Mouse (Mus musculus): Measurements from ENCODE around the gene Ndrg3. TPM values are rescaled to one million over a fixed set of nuclear protein-coding genes. Genes with fewer than 3 reads are reported as not detected.
A peak's percentile ranks its signal among the peaks of the same experiment; 100 is the strongest.

Ndrg3 gene
- polyA plus RNA-seq (2014; fragmentation: Nextera tagmentation; extraction: Ambion mirVana): 43.3 and 49.6 TPM in 2 replicates

- peaks cover 9% of the 10 kb centered on the region for H3K4me1 ChIP-seq (ENCODE audit: control insufficient read depth, insufficient read depth, low read length)
- peak; percentile 99 for DNase-seq (ENCODE audit: low spot score)
- peak within 1 kb of the TSS; percentile 76 for H3K9ac ChIP-seq (ENCODE audit: low read depth, low read length)
- H3K36me3 ChIP-seq (ENCODE audit: control insufficient read depth, insufficient read depth, low read length): peaks cover 24% of the 10 kb centered on the region; the same call in 1 of the 2 replicates
- peak within 1 kb of the TSS; percentile 72 for H3K4me3 ChIP-seq (ENCODE audit: low read depth, low read length)
- H3K4me2 ChIP-seq (ENCODE audit: low read depth, low read length): peak within 1 kb of the TSS; percentile 81
- ATAC-seq (ENCODE audit: low read depth): peak; percentile 97
- no peaks in the 10 kb centered on the region for H3K27me3 ChIP-seq (replicated peaks; ENCODE audit: control insufficient read depth, insufficient read depth, low read length)
- H3K27ac ChIP-seq (replicated peaks; ENCODE audit: low read depth, low read length): peak within 1 kb of the TSS; percentile 40
- WGBS: under 1% methylated on average over 42 of the region's 66 CpGs
- no peaks in the 10 kb centered on the region for H3K9me3 ChIP-seq (ENCODE audit: control insufficient read depth, low read length)
Observed at GRCm38 (mm10) chr2:156991470-156992319, at the start of gene Ndrg3. Gene Ndrg3, minus strand, starts transcription at chr2:156992056.

GRCm38 (mm10) chr2:157041421-157041820 is 49.6 kb upstream of the Ndrg3 start:
- DNase-seq (ENCODE audit: low spot score): no peak
- ATAC-seq (ENCODE audit: low read depth): no peak
- Histone ChIP-seq H3K4me2 (ENCODE audit: low read depth, low read length) (no peak overlapping the region), H3K9ac (ENCODE audit: low read depth, low read length) (no peak overlapping the region), H3K27me3 (replicated peaks; ENCODE audit: control insufficient read depth, insufficient read depth, low read length) (no peaks in the 10 kb centered on the region), H3K4me1 (ENCODE audit: control insufficient read depth, insufficient read depth, low read length) (no peaks in the 10 kb centered on the region), H3K27ac (replicated peaks; ENCODE audit: low read depth, low read length) (no peak overlapping the region), H3K36me3 (ENCODE audit: control insufficient read depth, insufficient read depth, low read length) (peaks cover 86% of the 10 kb centered on the region), H3K9me3 (ENCODE audit: control insufficient read depth, low read length) (no peaks in the 10 kb centered on the region), H3K4me3 (ENCODE audit: low read depth, low read length) (no peak overlapping the region)
- WGBS: 86% methylated on average over 7 of the region's 7 CpGs

GRCm38 (mm10) chr2:157040649-157041046 is 48.8 kb upstream of the Ndrg3 start:
- no peak overlapping the region for H3K4me3 ChIP-seq (ENCODE audit: low read depth, low read length)
- H3K9me3 ChIP-seq (ENCODE audit: control insufficient read depth, low read length): no peaks in the 10 kb centered on the region
- H3K27me3 ChIP-seq (replicated peaks; ENCODE audit: control insufficient read depth, insufficient read depth, low read length): no peaks in the 10 kb centered on the region
- H3K4me1 ChIP-seq (ENCODE audit: control insufficient read depth, insufficient read depth, low read length): no peaks in the 10 kb centered on the region
- WGBS: 88% methylated on average over 17 of the region's 17 CpGs
- ATAC-seq (ENCODE audit: low read depth) (no peak), DNase-seq (ENCODE audit: low spot score) (no peak)
- no peak overlapping the region for H3K27ac ChIP-seq (replicated peaks; ENCODE audit: low read depth, low read length)
- H3K36me3 ChIP-seq (ENCODE audit: control insufficient read depth, insufficient read depth, low read length): peaks cover 85% of the 10 kb centered on the region
- no peak overlapping the region for H3K4me2 ChIP-seq (ENCODE audit: low read depth, low read length)
- H3K9ac ChIP-seq (ENCODE audit: low read depth, low read length): no peak overlapping the region

- Histone ChIP-seq H3K4me1 (ENCODE audit: control insufficient read depth, insufficient read depth, low read length) (no peaks in the 10 kb centered on the region), H3K9me3 (ENCODE audit: control insufficient read depth, low read length) (no peaks in the 10 kb centered on the region), H3K4me3 (ENCODE audit: low read depth, low read length) (no peak overlapping the region), H3K27ac (replicated peaks; ENCODE audit: low read depth, low read length) (no peak overlapping the region), H3K36me3 (ENCODE audit: control insufficient read depth, insufficient read depth, low read length) (peaks cover 85% of the 10 kb centered on the region), H3K27me3 (replicated peaks; ENCODE audit: control insufficient read depth, insufficient read depth, low read length) (no peaks in the 10 kb centered on the region), H3K4me2 (ENCODE audit: low read depth, low read length) (no peak overlapping the region), H3K9ac (ENCODE audit: low read depth, low read length) (no peak overlapping the region)
- ATAC-seq (ENCODE audit: low read depth) (peak; percentile 17; the same call in 1 of the 2 replicates), DNase-seq (ENCODE audit: low spot score) (no peak)
- 93% methylated on average over 36 of the region's 50 CpGs for whole genome bisulfite sequencing
Observed at GRCm38 (mm10) chr2:157039900-157040648, 48.2 kb upstream of the Ndrg3 start.

- 85% methylated on average over 9 of the region's 9 CpGs for WGBS
- Histone ChIP-seq H3K27ac (replicated peaks; ENCODE audit: low read depth, low read length) (no peak overlapping the region), H3K9ac (ENCODE audit: low read depth, low read length) (no peak overlapping the region), H3K9me3 (ENCODE audit: control insufficient read depth, low read length) (no peaks in the 10 kb centered on the region), H3K4me2 (ENCODE audit: low read depth, low read length) (no peak overlapping the region), H3K4me3 (ENCODE audit: low read depth, low read length) (no peak overlapping the region), H3K36me3 (ENCODE audit: control insufficient read depth, insufficient read depth, low read length) (peaks cover 90% of the 10 kb centered on the region), H3K4me1 (ENCODE audit: control insufficient read depth, insufficient read depth, low read length) (no peaks in the 10 kb centered on the region), H3K27me3 (replicated peaks; ENCODE audit: control insufficient read depth, insufficient read depth, low read length) (no peaks in the 10 kb centered on the region)
- DNase-seq (ENCODE audit: low spot score) (no peak), ATAC-seq (ENCODE audit: low read depth) (no peak)
Observed at GRCm38 (mm10) chr2:157037303-157037702, 45.4 kb upstream of the Ndrg3 start.

- no peaks in the 10 kb centered on the region for H3K27me3 ChIP-seq (replicated peaks; ENCODE audit: control insufficient read depth, insufficient read depth, low read length)
- WGBS: 94% methylated on average over 8 of the region's 8 CpGs
- ATAC-seq (ENCODE audit: low read depth) (no peak), DNase-seq (ENCODE audit: low spot score) (no peak)
- peaks cover 90% of the 10 kb centered on the region for H3K36me3 ChIP-seq (ENCODE audit: control insufficient read depth, insufficient read depth, low read length)
- H3K9me3 ChIP-seq (ENCODE audit: control insufficient read depth, low read length): no peaks in the 10 kb centered on the region
- no peak overlapping the region for H3K4me3 ChIP-seq (ENCODE audit: low read depth, low read length)
- no peak overlapping the region for H3K4me2 ChIP-seq (ENCODE audit: low read depth, low read length)
- H3K9ac ChIP-seq (ENCODE audit: low read depth, low read length): no peak overlapping the region
- H3K4me1 ChIP-seq (ENCODE audit: control insufficient read depth, insufficient read depth, low read length): no peaks in the 10 kb centered on the region
- no peak overlapping the region for H3K27ac ChIP-seq (replicated peaks; ENCODE audit: low read depth, low read length)
Observed at GRCm38 (mm10) chr2:157036400-157036799, 44.5 kb upstream of the Ndrg3 start.

- no peak overlapping the region for H3K27ac ChIP-seq (replicated peaks; ENCODE audit: low read depth, low read length)
- H3K9me3 ChIP-seq (ENCODE audit: control insufficient read depth, low read length): no peaks in the 10 kb centered on the region
Observed at GRCm38 (mm10) chr2:157035371-157035770, 43.5 kb upstream of the Ndrg3 start.

GRCm38 (mm10) chr2:157030804-157031203 is 38.9 kb upstream of the Ndrg3 start:
- Histone ChIP-seq H3K4me3 (ENCODE audit: low read depth, low read length) (no peak overlapping the region), H3K36me3 (ENCODE audit: control insufficient read depth, insufficient read depth, low read length) (peaks cover 92% of the 10 kb centered on the region), H3K9ac (ENCODE audit: low read depth, low read length) (no peak overlapping the region), H3K27me3 (replicated peaks; ENCODE audit: control insufficient read depth, insufficient read depth, low read length) (no peaks in the 10 kb centered on the region), H3K4me2 (ENCODE audit: low read depth, low read length) (no peak overlapping the region), H3K9me3 (ENCODE audit: control insufficient read depth, low read length) (0 out of 2 replicates have a peak, but pooled peaks cover 10% of the 10 kb centered on the region), H3K4me1 (ENCODE audit: control insufficient read depth, insufficient read depth, low read length) (no peaks in the 10 kb centered on the region), H3K27ac (replicated peaks; ENCODE audit: low read depth, low read length) (no peak overlapping the region)
- 40% methylated on average over 7 of the region's 9 CpGs for WGBS
- ATAC-seq (ENCODE audit: low read depth) (peak; percentile 79), DNase-seq (ENCODE audit: low spot score) (peak; percentile 81)

More at GRCm38 (mm10) chr2:157035371-157035770, 43.5 kb upstream of the Ndrg3 start:
- no peak overlapping the region for H3K4me3 ChIP-seq (ENCODE audit: low read depth, low read length)
- no peak overlapping the region for H3K4me2 ChIP-seq (ENCODE audit: low read depth, low read length)
- 79% methylated on average over 7 of the region's 7 CpGs for WGBS
- H3K36me3 ChIP-seq (ENCODE audit: control insufficient read depth, insufficient read depth, low read length): peaks cover 89% of the 10 kb centered on the region
- no peaks in the 10 kb centered on the region for H3K4me1 ChIP-seq (ENCODE audit: control insufficient read depth, insufficient read depth, low read length)
- ATAC-seq (ENCODE audit: low read depth) (no peak), DNase-seq (ENCODE audit: low spot score) (no peak)
- H3K9ac ChIP-seq (ENCODE audit: low read depth, low read length): no peak overlapping the region
- no peaks in the 10 kb centered on the region for H3K27me3 ChIP-seq (replicated peaks; ENCODE audit: control insufficient read depth, insufficient read depth, low read length)
